Mouse (Mus musculus) layer of hippocampus, postnatal 10 days (tissue): ENCODE measurements at regions not wholly inside any gene's neighbourhood (a gene's known extent, or its start where the extent isn't known, plus 50 kb on each side); places are given as distances from the start of the nearest gene placed in this dataset.
A peak's percentile ranks its signal among the peaks of the same experiment; 100 is the strongest.

Experiments used
- DNase-seq, 2 experiments: peaks; one replicate each; pipeline ENCODE4 v3.0.0; 2021; ENCODE audit warnings: low spot score in 2 of 2

DNA sequence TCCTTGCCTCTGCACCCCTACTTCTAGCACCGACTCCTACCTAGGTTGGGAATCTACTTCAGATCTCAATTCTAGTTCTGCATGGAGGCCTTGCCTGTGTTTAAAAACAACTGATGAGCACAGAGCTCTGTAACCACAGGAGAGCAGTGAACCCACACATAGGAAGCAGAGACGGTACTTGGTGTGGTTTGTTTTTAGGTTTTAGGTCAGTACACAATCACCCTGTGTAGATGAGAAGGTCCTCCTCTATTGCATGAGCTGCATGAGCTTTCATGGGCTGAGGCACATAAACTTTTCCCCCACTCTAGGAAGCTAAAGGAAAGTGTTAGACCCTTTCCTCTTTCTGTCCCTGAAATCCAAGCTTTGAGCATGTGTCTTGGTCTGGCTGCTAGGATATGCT is 390.4 kb upstream of the Nrp1 start:
- DNase-seq, result no peak

DNA sequence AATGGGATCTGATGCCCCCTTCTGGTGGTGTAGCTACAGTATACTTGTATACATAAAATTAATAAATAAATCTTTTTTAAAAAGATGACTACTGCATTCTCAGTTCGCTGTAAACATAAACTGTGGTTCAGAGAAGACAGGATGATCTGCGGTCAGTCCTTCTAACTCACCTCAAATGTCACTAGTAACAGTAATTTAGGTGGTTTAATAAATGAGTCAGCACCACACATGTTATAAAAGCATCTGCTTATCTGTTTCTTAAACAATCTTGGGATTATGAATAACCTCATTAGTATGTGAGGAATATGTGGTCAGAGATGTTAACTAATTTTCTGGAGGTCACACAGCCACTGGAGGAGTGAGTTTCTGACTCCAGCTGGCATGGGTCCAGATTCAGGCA is 385.2 kb upstream of the Nrp1 start:
- DNase-seq, result no peak

DNA sequence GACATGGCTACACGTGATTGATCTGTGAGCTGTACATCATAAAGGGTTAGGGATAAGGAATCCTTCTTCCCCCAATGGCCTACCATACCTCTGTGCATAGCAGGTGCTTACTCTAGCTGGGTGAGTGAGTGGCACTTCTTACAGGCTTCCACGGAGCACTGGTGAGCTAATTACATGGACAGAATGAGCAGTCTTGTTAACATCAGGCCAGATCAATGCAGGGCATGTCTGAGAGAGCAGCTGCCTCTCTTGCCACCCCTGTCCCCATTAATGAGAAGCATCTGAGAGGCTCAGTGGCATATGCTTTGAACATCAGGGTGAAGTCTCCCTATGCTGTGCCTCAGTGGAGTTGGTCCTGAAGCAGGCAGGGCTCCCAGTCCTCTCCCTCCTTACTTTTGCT is 380.7 kb upstream of the Nrp1 start:
- no peak for DNase-seq

DNA sequence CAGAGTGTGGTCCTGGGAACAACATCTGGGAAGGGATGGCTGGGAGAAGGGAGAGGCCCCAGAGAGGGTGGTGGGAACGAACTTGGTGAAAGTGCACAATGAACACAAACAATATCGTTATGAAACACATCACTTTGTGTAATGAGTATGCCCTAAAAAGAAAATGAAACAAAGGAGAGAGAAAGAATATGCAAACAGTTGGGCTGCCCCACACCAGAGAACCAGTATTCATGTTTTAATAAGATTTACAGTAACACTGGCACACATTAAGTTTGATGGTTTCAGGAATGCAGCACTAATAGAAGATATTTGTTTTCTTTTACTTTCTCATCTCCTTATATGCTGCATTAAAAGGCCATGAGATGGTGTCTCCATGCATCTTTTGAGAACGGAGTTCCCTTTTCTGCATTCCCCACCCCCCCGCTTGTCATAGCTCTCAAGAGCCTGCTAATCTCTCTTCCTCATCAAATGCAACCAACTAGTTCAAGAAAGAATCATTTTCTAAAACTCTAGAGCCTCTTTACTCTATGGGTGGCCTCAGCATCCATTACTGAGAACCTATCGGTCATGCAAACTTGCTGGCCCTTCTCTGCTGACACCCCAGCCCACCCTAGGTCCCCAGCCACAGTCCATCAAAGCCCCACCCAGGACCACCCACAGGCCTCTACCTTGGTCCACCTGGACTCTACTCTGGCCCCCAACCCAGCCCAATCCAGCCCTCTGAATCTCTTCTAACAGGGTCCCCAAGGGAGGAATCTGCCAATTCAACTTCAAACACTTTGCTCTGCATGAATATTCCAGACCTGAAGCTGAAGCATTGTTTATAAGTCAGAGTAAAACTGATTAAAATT is 379.0 kb upstream of the Nrp1 start:
- DNase-seq, result no peak

DNA sequence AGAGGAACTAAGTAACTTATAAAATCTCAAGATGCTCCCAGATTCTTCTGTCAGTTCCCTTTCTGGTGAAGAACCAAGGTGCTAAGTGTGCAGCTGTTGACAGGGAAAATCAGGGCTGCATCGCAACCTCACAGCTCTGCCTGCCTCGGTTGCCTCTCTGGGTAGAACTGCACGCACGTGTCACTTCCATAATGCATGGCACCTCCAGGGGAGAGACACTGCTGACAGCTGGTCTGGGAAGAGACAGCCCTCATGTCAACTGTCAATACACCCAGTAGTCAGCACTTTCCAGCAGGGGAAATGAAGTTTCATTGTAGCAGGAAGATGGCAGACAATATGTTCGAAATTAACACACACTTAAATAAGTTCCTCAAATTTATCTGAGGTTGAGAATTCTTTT is 376.2 kb upstream of the Nrp1 start:
- DNase-seq, result no peak

DNA sequence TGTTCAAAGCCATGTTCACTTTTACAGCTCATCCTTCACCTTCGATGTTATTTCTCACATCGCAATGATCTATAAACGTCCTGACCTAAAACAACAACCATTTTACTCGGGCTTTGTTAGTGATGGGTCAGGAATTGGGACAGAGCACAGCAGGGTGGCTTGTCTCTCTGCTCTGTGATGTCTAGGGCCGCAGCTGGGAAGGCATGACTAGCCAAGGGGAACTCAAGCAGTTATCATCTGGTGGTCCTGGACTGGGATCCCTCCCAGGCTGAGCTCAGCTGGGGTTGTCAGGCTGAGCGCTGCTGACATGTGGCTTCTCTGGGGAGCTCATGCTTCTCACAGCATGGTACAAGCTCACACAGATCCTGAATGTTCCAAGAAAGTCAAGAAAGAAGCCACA is 372.8 kb upstream of the Nrp1 start:
- peak in 1 of 2 experiments; percentile 11 for DNase-seq

DNA sequence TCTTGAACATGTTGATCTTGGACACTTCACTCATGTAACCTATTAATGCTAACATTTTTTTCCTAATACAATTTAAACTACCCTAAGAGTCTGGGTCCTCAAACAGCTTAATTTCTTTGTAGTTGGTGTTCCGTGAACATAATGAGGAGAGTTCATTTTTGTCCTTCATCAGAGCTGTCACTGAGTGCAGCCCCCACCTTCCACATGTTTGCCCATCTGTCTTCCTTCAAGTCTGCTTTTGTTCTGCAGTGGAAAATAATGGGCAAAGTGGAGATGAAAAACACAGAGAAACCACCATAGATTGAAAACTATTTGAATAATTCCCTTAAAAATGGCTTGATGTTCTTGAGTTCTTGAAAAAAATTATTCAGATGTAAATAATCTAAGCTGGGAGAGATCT is 369.5 kb upstream of the Nrp1 start:
- DNase-seq, result no peak

DNA sequence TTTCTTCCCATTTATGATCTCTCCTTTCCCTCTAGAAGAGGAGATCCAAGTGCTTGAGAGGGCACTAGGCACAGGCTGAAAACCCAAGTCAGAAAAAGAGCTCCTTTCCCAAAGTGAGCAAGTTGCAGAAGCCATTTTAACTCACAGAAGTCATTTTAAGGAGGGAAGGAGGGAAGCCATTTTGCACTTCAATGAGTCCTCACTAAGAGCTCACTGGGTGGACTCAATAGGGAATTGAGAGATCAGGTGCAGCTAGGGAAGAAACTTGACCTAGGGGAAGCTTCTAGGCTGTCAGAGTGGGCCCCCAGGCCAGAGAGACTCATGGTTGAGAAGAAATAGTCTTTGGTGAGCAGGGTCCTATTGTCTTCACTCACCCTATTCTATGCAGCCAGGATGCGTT is 363.5 kb upstream of the Nrp1 start:
- no peak for DNase-seq

DNA sequence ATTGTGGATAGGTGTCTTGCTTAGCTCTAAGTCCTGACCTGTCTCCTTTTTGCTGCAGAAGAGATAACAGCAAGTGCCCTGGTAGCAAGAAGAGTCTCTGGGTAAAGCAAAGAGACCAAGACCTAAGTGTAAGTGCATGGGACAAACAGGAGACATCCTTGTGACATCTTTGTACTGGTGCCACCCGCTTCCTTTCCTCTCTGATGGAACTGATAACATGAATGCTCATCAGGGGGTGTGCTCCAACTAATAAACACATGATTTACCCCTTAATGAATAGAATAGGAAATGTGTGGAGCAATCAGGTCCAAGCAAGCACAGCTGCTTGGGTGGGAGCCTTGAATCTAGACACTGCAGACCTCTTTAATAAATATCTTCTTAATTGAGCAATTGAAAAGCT is 362.9 kb upstream of the Nrp1 start:
- no peak for DNase-seq

DNA sequence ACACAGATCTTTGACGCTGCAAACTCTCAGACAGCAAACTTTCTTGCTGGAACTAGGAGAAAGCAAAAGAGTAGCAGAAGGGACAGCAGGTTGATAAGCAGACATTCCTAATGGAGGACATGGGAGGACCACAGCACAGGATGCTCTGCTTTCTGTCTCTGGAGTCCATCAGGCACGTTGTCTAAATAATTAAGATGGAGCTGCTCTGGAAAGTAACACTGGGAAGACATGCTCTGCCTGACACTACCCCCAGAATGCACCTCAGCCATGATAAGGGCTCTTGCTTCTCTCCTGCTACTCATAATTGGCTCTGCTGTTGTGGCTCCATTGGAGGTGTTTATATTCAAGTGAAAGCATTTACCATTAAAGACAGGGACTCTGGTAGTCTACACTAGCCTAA is 356.0 kb upstream of the Nrp1 start:
- DNase-seq, result no peak

DNA sequence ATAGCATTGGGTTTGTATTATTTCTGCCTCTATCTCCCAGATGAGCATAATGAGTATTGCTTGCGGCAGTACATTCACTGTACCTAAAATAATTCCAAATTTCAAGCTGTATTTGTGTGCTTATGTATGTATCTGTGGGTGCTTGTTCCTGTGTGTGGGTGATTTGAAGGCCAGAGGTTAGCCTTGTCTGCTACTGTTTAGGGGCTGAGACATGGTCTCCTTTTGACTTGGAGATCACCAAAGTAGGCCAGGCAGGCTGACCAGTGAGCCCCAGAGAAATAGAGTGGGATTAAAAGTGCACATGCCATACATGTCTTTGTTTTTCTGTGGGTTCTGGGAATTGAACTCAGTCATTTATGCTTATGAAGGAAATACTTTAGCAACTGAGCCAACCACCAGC is 355.6 kb upstream of the Nrp1 start:
- no peak for DNase-seq

DNA sequence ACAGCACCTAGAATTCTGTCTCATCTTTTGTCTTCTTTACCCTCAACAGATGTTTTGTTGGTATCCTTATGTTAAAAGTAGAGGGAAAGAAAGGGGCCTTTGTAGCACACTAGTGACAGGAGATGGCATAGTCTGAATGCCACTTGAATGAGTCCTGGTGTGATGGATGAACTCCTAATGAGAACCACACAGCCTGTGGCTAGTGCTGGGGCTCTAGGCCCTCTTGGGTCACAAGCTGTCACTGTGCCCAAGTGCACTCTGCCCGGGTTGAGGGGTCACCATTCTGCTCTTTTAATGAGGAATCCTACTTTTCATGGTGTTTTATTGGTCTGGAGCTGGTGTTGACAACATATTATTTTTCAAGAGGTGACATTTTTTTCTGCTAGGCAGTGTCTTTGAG is 355.0 kb upstream of the Nrp1 start:
- DNase-seq, result no peak

DNA sequence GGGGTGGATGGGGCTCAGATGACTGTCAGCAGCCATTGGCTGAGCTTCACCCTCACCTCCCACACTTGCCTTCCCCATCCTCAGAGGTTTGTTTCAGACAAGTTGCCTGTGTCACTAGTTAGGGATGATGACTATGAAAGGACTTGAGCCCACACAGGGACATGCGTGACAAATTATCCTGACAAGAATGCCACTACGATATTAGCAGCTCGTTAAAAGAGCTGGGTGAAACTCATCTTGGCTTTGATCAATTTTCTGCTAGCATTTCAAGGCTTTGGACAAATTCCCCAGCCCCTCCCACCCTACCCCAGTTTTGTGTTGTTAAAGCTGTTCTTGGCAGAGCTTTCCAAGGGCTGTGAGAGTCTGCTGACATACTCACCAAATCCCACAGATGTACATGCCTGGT is 354.5 kb upstream of the Nrp1 start:
- DNase-seq, result peak in 1 of 2 experiments; percentile 25

DNA sequence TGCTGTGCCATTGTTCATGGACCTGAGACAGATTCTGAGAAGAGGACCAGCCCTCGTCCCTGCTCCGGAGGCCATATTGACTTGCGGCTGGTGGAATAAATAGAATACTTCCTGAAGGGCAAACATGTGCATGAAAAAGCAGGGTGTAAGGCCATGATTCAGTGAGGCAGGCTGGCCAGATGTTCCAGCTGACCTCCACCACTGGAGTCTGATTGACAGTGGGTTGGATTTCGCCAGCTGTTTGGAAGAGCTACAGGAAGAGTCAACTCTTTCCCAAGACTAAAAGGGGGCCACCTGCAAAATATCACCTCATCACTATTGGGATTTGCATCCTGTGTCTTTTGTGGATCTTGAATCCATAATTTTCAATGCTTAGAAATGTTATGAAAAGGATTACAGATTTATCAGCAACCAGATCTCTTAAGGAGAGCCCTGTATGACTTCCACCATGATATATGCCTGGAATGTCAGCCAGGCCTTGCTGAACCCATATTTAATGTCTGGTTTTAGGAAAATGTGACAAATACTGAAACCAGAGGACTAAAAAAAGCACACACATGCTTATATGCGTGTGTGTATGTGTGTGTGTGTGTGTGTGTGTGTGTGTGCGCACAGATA is 348.9 kb upstream of the Nrp1 start:
- no peak for DNase-seq

DNA sequence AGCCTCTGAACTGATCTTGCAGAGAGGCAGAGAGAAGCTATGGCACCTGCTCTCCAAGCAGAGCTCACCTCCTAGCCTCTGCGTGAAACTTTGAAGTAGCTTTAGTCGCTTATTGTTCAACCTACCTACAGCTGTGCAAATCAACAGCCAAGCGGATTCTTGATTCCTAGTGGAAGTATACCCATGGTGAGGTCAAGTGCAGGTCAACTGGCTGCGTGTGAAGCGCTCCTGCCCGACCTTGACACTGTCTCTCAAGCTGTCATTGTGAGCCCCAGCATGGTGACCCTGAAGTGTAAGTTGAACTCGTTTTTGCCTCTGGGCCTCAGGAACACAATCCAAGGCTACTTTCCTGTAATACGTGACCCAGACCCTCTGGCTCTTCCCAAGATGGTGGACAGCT is 341.2 kb upstream of the Nrp1 start:
- DNase-seq, result no peak

DNA sequence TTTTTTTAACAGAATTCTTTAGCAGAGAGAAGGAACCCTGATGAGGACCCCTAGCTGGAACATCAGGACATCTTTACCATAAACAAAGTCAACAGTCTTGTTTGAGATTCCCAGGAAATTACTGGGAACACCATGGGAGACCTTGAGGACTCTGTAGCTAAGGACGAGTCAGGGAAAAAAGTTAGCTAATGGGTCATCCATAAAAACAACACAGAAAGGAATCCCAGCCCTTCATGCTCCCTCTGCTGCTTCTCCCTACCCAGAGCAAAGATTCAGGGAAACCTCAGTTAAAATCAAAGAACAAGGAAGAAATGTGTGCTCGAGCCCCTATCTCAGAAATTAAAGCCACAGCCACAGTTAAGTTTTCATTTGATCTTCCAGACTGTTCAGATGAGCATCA is 334.7 kb upstream of the Nrp1 start:
- DNase-seq, result no peak

DNA sequence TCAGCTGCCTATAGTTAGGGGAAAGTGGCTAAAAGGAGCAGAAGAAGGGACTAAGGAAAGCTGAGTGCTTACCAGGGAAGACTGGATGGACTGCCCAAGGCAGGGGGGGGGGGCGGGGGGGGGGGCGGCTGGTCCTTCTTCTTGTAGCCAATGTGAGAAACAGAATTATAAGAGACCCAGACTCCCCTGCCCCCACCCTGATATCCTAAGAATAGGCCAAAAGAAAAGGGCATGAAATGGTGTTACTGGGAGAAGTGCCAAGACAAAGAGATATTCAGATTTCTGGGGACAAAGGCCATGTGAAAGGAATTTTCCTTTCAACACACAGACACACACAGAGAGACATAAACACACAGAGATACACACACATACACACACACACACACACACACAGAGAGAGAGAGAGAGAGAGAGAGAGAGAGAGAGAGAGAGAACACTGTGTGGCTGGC is 333.6 kb upstream of the Nrp1 start:
- peak in 1 of 2 experiments; percentile 13 for DNase-seq

DNA sequence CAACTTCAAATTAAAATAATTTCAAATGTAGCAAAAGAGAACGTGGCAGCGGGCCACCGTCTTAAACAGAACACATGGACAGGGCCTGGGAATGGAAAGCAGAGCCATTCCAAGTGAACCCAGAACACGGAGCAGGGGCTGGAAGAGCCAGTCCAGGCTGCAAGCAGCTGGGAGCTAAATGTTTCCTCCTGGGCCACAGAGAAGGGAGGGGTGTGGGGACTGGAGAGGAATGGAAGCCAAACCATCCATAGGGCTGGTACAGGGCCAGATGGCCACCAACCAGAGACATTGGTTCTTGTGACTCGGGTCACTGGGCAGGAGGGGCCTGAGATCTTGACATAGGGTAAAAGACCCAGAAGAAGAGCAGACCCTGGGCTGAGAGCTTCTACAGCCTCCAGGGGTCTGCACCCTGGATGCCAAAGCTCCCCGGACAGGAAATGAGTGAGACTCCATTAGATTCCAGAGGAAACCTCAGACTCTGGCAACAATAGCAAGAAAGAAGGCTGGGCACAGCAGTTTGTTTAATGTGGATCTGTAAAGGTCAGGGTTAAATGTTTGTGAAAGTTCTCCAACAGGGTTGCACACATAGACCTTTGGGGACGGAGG is 333.1 kb upstream of the Nrp1 start:
- DNase-seq, result peak; percentile 22 to 52

DNA sequence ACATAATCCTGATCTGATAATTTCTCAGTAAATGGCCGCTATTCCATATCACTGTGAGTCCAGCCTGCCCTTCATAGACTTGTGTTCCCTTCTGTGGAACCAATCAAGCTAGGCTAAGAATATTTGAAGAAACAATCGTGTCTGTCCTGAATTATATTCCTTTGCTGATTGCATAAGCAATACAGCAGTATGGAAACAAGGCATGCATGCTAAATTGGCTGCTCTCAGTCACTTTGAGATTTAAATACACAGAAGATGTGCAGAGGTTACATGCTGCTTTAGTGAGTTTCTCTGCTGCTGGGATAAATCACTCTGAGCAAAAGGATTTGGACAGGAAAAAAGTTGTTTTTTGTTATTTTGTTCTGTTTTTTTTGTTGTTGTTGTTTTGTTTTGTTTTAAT is 331.4 kb upstream of the Nrp1 start:
- no peak for DNase-seq

DNA sequence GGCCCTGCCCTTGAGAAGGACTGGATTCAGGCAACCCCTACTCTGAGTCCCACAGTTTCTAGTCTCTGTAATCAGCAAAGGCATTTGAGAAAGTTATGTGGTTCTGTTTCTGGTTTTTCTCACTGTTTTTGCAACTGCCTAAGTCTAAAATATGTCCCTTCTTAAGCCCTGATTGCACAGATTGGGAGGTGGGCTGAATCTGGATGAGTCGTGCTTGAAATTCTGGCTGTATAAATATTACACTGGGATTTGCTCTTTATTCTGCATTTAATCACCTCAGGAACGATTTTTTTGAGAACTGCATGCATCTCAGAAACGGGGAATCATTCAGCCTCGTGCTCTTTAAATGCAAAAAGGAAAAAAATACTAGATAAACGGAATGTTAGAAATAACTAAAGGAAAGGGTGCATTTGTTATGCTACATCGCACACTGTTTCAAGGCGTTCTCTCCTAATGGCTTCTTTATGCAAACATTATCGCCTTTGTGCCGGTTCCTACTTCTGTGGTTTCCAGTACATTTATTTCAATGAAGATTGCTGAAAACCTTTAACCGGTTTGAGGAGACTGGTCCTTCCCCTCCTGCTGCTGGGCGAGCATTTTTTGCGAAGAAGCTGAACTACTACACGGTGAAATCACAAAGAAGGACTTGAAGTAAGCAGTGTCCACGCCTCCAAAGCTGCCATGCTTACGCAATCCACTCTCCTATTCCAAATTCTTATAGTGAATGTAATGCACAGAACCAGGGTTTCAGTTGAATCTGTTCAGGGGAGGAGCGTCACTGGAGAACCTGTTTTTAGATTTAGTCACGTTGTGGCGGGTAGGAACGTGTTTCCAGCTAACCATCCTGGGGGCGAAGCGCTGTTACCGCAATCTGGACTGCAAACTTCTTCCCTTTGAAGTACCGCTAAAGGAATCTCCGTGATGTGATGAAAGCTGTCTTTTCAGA is 327.8 kb upstream of the Nrp1 start:
- DNase-seq, result peak in 1 of 2 experiments; percentile 33

DNA sequence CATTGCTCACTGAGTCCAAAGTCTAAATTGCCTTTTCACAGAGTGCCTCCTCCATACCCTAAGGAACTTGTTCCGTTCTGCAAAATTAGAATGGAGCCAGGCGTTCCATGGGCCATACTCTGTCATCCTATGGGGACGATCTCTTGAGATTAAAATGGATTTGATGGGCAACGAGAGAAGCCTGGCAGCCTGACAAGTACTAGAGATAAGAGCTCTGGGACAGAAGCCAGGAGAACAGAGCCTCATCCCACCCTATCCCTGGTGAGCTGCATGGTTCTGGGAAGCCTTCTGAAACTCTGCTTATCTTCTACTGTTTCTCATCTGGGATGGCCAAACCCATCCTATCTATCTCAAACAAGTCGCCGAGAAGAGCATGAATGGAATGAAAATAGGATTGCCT is 324.3 kb upstream of the Nrp1 start:
- DNase-seq, result no peak
